ENCODE assay signal across 10 mouse cellular contexts in genomic region chr15:27998621-27999359, GRCm38 (mm10). TPM values are rescaled to one million over a fixed set of nuclear protein-coding genes. Genes with fewer than 3 reads are reported as not detected.
A peak's percentile ranks its signal among the peaks of the same experiment; 100 is the strongest.
DNase-seq lines count a peak whose midpoint lies in the region; ATAC-seq lines count a peak whose summit lies in the region.
"Had no signal": no experiment of that assay in that cellular context is flagged by ENCODE, and none has a peak within 500 bp of the region (broad histone marks: within the 10 kb centered on the region; RNA-seq: fewer than 3 reads in every experiment).

No protein-coding gene starts in this region.

- H3K4me3 ChIP-seq in hindbrain, embryonic 14.5 days (replicated peaks; ENCODE audit: low read length), result no peak overlapping the region
- H3K4me3 ChIP-seq in hindbrain, embryonic 10.5 days, result no peak overlapping the region
- H3K4me3 ChIP-seq in forebrain, embryonic 14.5 days (ENCODE audit: low read depth, low read length), result no peak overlapping the region
- no peak overlapping the region for H3K4me3 ChIP-seq in limb, embryonic 12.5 days (replicated peaks)
- H3K4me3 ChIP-seq: limb, embryonic 15.5 days; megakaryocyte, embryonic 14.5 days had no signal

- no peak for DNase-seq in hindbrain, embryonic 14.5 days (ENCODE audit: low spot score)
- DNase-seq in hindbrain, embryonic 10.5 days (ENCODE audit: low spot score), result no peak
- peak; percentile 72 for DNase-seq in R1 (ENCODE audit: low read depth, low spot score)
- DNase-seq in forebrain, embryonic 14.5 days (ENCODE audit: low spot score), result no peak
- no peak for DNase-seq in frontal cortex, adult 2 months (ENCODE audit: extremely low spot score in 1 of 2, low spot score in 1 of 2)
- DNase-seq in gastrocnemius, postnatal 36 days, result no peak
- DNase-seq: gastrocnemius, postnatal 25 days had no signal

- H3K4me1 ChIP-seq in hindbrain, embryonic 14.5 days (replicated peaks; ENCODE audit: control insufficient read depth, insufficient read depth, low read length), result peaks cover 76% of the 10 kb centered on the region
- H3K4me1 ChIP-seq in hindbrain, embryonic 10.5 days (replicated peaks), result peaks cover 98% of the 10 kb centered on the region
- peaks cover 61% of the 10 kb centered on the region for H3K4me1 ChIP-seq in forebrain, embryonic 14.5 days (ENCODE audit: control insufficient read depth, insufficient read depth, low read length)
- peaks cover 83% of the 10 kb centered on the region for H3K4me1 ChIP-seq in limb, embryonic 12.5 days (replicated peaks)
- H3K4me1 ChIP-seq: megakaryocyte, embryonic 14.5 days had no signal

- H3K36me3 ChIP-seq in hindbrain, embryonic 14.5 days (replicated peaks; ENCODE audit: control insufficient read depth, insufficient read depth), result no peaks in the 10 kb centered on the region
- peaks cover 6% of the 10 kb centered on the region; the same call in 1 of the 2 replicates for H3K36me3 ChIP-seq in hindbrain, embryonic 10.5 days
- H3K36me3 ChIP-seq in forebrain, embryonic 14.5 days (ENCODE audit: control insufficient read depth, insufficient read depth, low read length), result no peaks in the 10 kb centered on the region
- peaks cover 7% of the 10 kb centered on the region for H3K36me3 ChIP-seq in limb, embryonic 12.5 days
- H3K36me3 ChIP-seq: limb, embryonic 15.5 days had no signal

- H3K9me3 ChIP-seq in hindbrain, embryonic 14.5 days (ENCODE audit: control insufficient read depth, low read length), result no peaks in the 10 kb centered on the region
- no peaks in the 10 kb centered on the region for H3K9me3 ChIP-seq in hindbrain, embryonic 10.5 days
- no peaks in the 10 kb centered on the region for H3K9me3 ChIP-seq in forebrain, embryonic 14.5 days (replicated peaks; ENCODE audit: control insufficient read depth, low read length)
- H3K9me3 ChIP-seq in limb, embryonic 12.5 days, result no peaks in the 10 kb centered on the region
- H3K9me3 ChIP-seq: limb, embryonic 15.5 days; megakaryocyte, embryonic 14.5 days had no signal

- H3K27ac ChIP-seq in hindbrain, embryonic 14.5 days, result no peak overlapping the region
- no peak overlapping the region for H3K27ac ChIP-seq in hindbrain, embryonic 10.5 days
- no peak overlapping the region for H3K27ac ChIP-seq in forebrain, embryonic 14.5 days (ENCODE audit: low read depth, low read length)
- H3K27ac ChIP-seq in limb, embryonic 12.5 days, result no peak overlapping the region
- H3K27ac ChIP-seq: limb, embryonic 15.5 days had no signal

- H3K4me2 ChIP-seq in hindbrain, embryonic 14.5 days (replicated peaks), result no peak overlapping the region
- H3K4me2 ChIP-seq in forebrain, embryonic 14.5 days (ENCODE audit: low read length), result no peak overlapping the region
- H3K4me2 ChIP-seq in limb, embryonic 12.5 days, result no peak overlapping the region
- H3K4me2 ChIP-seq: limb, embryonic 15.5 days had no signal

- intact Hi-C loops in gastrocnemius, postnatal 36 days (cut with DNase I), result no loop called here

- no peak for ATAC-seq in hindbrain, embryonic 14.5 days (ENCODE audit: low FRiP score)
- no peak for ATAC-seq in forebrain, embryonic 14.5 days
- ATAC-seq in limb, embryonic 12.5 days (ENCODE audit: insufficient number of reproducible peaks, insufficient read depth, low FRiP score, low TSS enrichment, low read depth), result peak; percentile 45; the same call in 1 of the 2 replicates

- no peaks in the 10 kb centered on the region for H3K27me3 ChIP-seq in hindbrain, embryonic 14.5 days (ENCODE audit: control insufficient read depth, insufficient read depth, low read length)
- H3K27me3 ChIP-seq in hindbrain, embryonic 10.5 days (ENCODE audit: insufficient read depth, poor library complexity, severe bottlenecking), result peaks cover 11% of the 10 kb centered on the region; the same call in 1 of the 2 replicates
- H3K27me3 ChIP-seq in forebrain, embryonic 14.5 days (replicated peaks; ENCODE audit: control insufficient read depth, insufficient read depth, low read length), result no peaks in the 10 kb centered on the region
- H3K27me3 ChIP-seq in limb, embryonic 12.5 days, result no peaks in the 10 kb centered on the region
- H3K27me3 ChIP-seq: limb, embryonic 15.5 days had no signal

- H3K9ac ChIP-seq in hindbrain, embryonic 14.5 days, result 0 out of 2 replicates have a peak overlapping the region, but pooled peaks have one; percentile 9
- H3K9ac ChIP-seq in forebrain, embryonic 14.5 days (ENCODE audit: low read length), result 0 out of 2 replicates have a peak overlapping the region, but pooled peaks have one; percentile 5
- H3K9ac ChIP-seq in limb, embryonic 12.5 days (replicated peaks), result no peak overlapping the region
- H3K9ac ChIP-seq: limb, embryonic 15.5 days had no signal

- WGBS in hindbrain, embryonic 14.5 days, result 16% methylated on average over 8 of the region's 8 CpGs
- 13% methylated on average over 8 of the region's 8 CpGs for WGBS in hindbrain, embryonic 10.5 days
- whole genome bisulfite sequencing in forebrain, embryonic 14.5 days, result 22% methylated on average over 8 of the region's 8 CpGs
- WGBS in limb, embryonic 12.5 days, result 10% methylated on average over 8 of the region's 8 CpGs

RNA-seq across cellular contexts. Expression of gene Trio, which starts 26.9 kb away (rescaled TPM):
- polyA plus RNA-seq in hindbrain, embryonic 14.5 days (2014; fragmentation: Nextera tagmentation; extraction: Ambion mirVana), result 53.9 and 59.2 TPM in 2 replicates
- 25.3 and 25.5 TPM in 2 replicates for polyA plus RNA-seq in hindbrain, embryonic 10.5 days (2016; fragmentation: Nextera tagmentation; extraction: Ambion mirVana)
- polyA plus RNA-seq in forebrain, embryonic 14.5 days (2014; fragmentation: Nextera tagmentation; extraction: Ambion mirVana), result 38.1 and 45.4 TPM in 2 replicates
- polyA plus RNA-seq in limb, embryonic 12.5 days (2016; fragmentation: Nextera tagmentation; extraction: Ambion mirVana), result 73.6 and 82.3 TPM in 2 replicates
- polyA plus RNA-seq in frontal cortex, adult 2 months (2012; rRNA removed), result 194 and 202 TPM in 2 replicates
- total RNA-seq in gastrocnemius, postnatal 36 days (2021), result 10 to 100 TPM; 26.4 to 32.8 TPM
